Mouse (Mus musculus): ENCODE measurements around the gene Gipc3.

GRCm38 (mm10) chr10:81332277-81332676 lies 10.8 kb downstream of the Gipc3 start:
- TF ChIP-seq CTCF (IDR thresholded peaks at IDR 0.05; ENCODE audit: low read depth, low read length) (no peak), POLR2A (IDR thresholded peaks at IDR 0.05; ENCODE audit: extremely low read depth, insufficient read depth, low read length) (no peak)

Data from liver, adult 2 months (tissue).